Mouse (Mus musculus): ENCODE measurements around the gene Gabrb2.

The Gabrb2 gene

GRCm38 (mm10) chr11:42532577-42532976 is 113.0 kb downstream of the Gabrb2 start:
- in situ Hi-C loops (cut with MboI) = no loop called here

GRCm38 (mm10) chr11:42535286-42535685 is 115.7 kb downstream of the Gabrb2 start:
- in situ Hi-C loops (cut with MboI) = no loop called here

GRCm38 (mm10) chr11:42535861-42536260 is 116.3 kb downstream of the Gabrb2 start:
- in situ Hi-C loops (cut with MboI) = no loop called here

GRCm38 (mm10) chr11:42542861-42543260 is 123.3 kb downstream of the Gabrb2 start:
- in situ Hi-C loops (cut with MboI) = no loop called here

GRCm38 (mm10) chr11:42566023-42566422 is 146.5 kb downstream of the Gabrb2 start:
- in situ Hi-C loops (cut with MboI) = no loop called here

- in situ Hi-C loops (cut with MboI) = no loop called here
Measured at GRCm38 (mm10) chr11:42571467-42571866, 151.9 kb downstream of the Gabrb2 start.

- in situ Hi-C loops (cut with MboI) = no loop called here
Measured at GRCm38 (mm10) chr11:42575146-42575873, 155.8 kb downstream of the Gabrb2 start.

- in situ Hi-C loops (cut with MboI) = no loop called here
Measured at GRCm38 (mm10) chr11:42579804-42580203, 160.2 kb downstream of the Gabrb2 start.

- in situ Hi-C loops (cut with MboI) = no loop called here
Measured at GRCm38 (mm10) chr11:42581123-42581522, 161.6 kb downstream of the Gabrb2 start.

GRCm38 (mm10) chr11:42581753-42582152 is 162.2 kb downstream of the Gabrb2 start:
- in situ Hi-C loops (cut with MboI) = no loop called here

GRCm38 (mm10) chr11:42592418-42592817 is 172.9 kb downstream of the Gabrb2 start:
- in situ Hi-C loops (cut with MboI) = no loop called here

GRCm38 (mm10) chr11:42606225-42606624 is 186.7 kb downstream of the Gabrb2 start:
- in situ Hi-C loops (cut with MboI) = no loop called here

- in situ Hi-C loops (cut with MboI) = no loop called here
Measured at GRCm38 (mm10) chr11:42609128-42609763, 189.7 kb downstream of the Gabrb2 start.

- in situ Hi-C loops (cut with MboI) = no loop called here
Measured at GRCm38 (mm10) chr11:42618195-42618594, 198.6 kb downstream of the Gabrb2 start.

- in situ Hi-C loops (cut with MboI) = no loop called here
Measured at GRCm38 (mm10) chr11:42621109-42621508, 201.6 kb downstream of the Gabrb2 start.

GRCm38 (mm10) chr11:42650111-42650510 is 230.6 kb downstream of the Gabrb2 start:
- in situ Hi-C loops (cut with MboI) = no loop called here

GRCm38 (mm10) chr11:42651572-42651971 is 232.0 kb downstream of the Gabrb2 start:
- in situ Hi-C loops (cut with MboI) = no loop called here

GRCm38 (mm10) chr11:42654189-42654588 is 234.6 kb downstream of the Gabrb2 start:
- in situ Hi-C loops (cut with MboI) = no loop called here

GRCm38 (mm10) chr11:42668657-42669056 is 249.1 kb downstream of the Gabrb2 start:
- in situ Hi-C loops (cut with MboI) = no loop called here
